Mouse (Mus musculus) myocyte (in vitro differentiated cells): ENCODE results near the gene Med17. TPM values are rescaled to one million over a fixed set of nuclear protein-coding genes. Genes with fewer than 3 reads are reported as not detected.
A peak's percentile ranks its signal among the peaks of the same experiment; 100 is the strongest.

Experiments used
- H3K27me3 ChIP-seq: one replicate; pipeline ENCODE4 v1.6.1; 2011; ENCODE audit not compliant: control insufficient read depth, insufficient read depth, insufficient read length
- H3K36me3 ChIP-seq: one replicate; pipeline ENCODE4 v1.6.1; 2011; ENCODE audit not compliant: control insufficient read depth, insufficient read depth
- H3K4me2 ChIP-seq: one replicate; pipeline ENCODE4 v1.6.1; 2011; ENCODE audit warnings: low read depth, control low read depth
- H3K4me3 ChIP-seq: one replicate; pipeline ENCODE4 v1.5.1; 2011; ENCODE audit warnings: mild to moderate bottlenecking, control low read depth, moderate library complexity
- H3K79me2 ChIP-seq: one replicate; pipeline ENCODE4 v1.6.1; 2011; ENCODE audit not compliant: control insufficient read depth, insufficient read depth
- H3ac ChIP-seq: one replicate; pipeline ENCODE4 v1.6.1; 2011; ENCODE audit not compliant: control insufficient read depth, insufficient read length
- CEBPB ChIP-seq: IDR thresholded peaks from 2 replicates; pipeline ENCODE4 v1.6.1; 2011; ENCODE audit warnings: mild to moderate bottlenecking, moderate library complexity; ENCODE audit not compliant: poor library complexity, insufficient read depth, severe bottlenecking
- E2F4 ChIP-seq: IDR thresholded peaks from one replicate; pipeline ENCODE4 v1.6.1; 2011; ENCODE audit warnings: mild to moderate bottlenecking, control low read depth, moderate library complexity; ENCODE audit not compliant: insufficient read depth
- MAX ChIP-seq: IDR thresholded peaks from one replicate; pipeline ENCODE4 v1.6.1; 2011; ENCODE audit warnings: low read depth, mild to moderate bottlenecking, control low read depth
- MYOD1 ChIP-seq, 3 experiments: IDR thresholded peaks; one replicate each; pipeline ENCODE4 v1.6.1; 2011; ENCODE audit warnings: control low read depth in 2 of 3, low read depth in 2 of 3, mild to moderate bottlenecking in 2 of 3, moderate library complexity in 1 of 3; ENCODE audit not compliant: insufficient read length in 2 of 3, control insufficient read depth in 1 of 3
- MYOG ChIP-seq, 3 experiments: IDR thresholded peaks; one replicate each; pipeline ENCODE4 v1.6.1; 2011; ENCODE audit warnings: control low read depth in 2 of 3, low read depth in 2 of 3, mild to moderate bottlenecking in 2 of 3; ENCODE audit not compliant: insufficient read length in 2 of 3, control insufficient read depth in 1 of 3, insufficient read depth in 1 of 3
- POLR2A ChIP-seq: IDR thresholded peaks from one replicate; pipeline ENCODE4 v1.6.1; 2011; ENCODE audit warnings: low read depth, mild to moderate bottlenecking, control low read depth, moderate library complexity; ENCODE audit not compliant: insufficient read length
- POLR2AphosphoS2 ChIP-seq: IDR thresholded peaks from one replicate; pipeline ENCODE4 v1.6.1; 2011; ENCODE audit warnings: low read depth, control low read depth; ENCODE audit not compliant: insufficient read length
- REST ChIP-seq: IDR thresholded peaks from one replicate; pipeline ENCODE4 v1.6.1; 2011; ENCODE audit warnings: mild to moderate bottlenecking, control low read depth, moderate library complexity; ENCODE audit not compliant: insufficient read depth, insufficient read length
- SRF ChIP-seq: IDR thresholded peaks from one replicate; pipeline ENCODE4 v1.6.1; 2011; ENCODE audit warnings: low read depth; ENCODE audit not compliant: control insufficient read depth, insufficient read length
- TCF12 ChIP-seq: IDR thresholded peaks from one replicate; pipeline ENCODE4 v1.6.1; 2011; ENCODE audit warnings: mild to moderate bottlenecking, control low read depth; ENCODE audit not compliant: poor library complexity, insufficient read depth, severe bottlenecking
- TCF3 ChIP-seq: IDR thresholded peaks from one replicate; pipeline ENCODE4 v1.6.1; 2011; ENCODE audit warnings: low read depth, control low read depth; ENCODE audit not compliant: insufficient read length
- USF1 ChIP-seq: IDR thresholded peaks from one replicate; pipeline ENCODE4 v1.6.1; 2011; ENCODE audit warnings: low read depth, mild to moderate bottlenecking, control low read depth, moderate library complexity
- polyA plus RNA-seq: library from polyadenylated mRNA; unstranded; fragments of >200 nt; fragmentation: generic; extraction: Trizol; gene quantifications from one replicate; pipeline ENCODE4 v1.2.1, GENCODE M21; 2012; ENCODE audit warnings: missing spikeins

Med17 gene
- polyA plus RNA-seq, 1 experiment, result 25.2 TPM

DNA sequence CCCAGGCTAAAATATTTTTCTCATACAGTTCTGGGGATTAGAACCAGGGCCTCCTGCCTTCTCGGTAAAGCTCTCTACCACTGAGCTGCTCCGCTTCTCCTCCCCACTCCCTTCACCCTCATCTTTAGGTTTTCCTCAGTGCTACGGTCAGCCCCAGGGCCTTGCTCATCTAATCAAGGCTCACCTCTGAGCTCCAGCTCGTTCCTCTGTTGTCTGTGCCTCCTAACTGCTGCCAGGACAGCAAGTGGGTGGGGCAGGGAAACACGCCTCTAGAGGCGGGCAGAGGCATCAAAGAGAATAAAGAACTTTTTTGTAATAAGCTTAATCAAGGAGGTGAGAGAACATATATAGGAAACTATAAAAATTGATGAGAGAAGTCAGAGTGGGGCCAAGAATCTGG, 8.1 kb upstream of the Med17 start:
- Histone ChIP-seq H3ac (no peak overlapping the region), H3K4me3 (no peak overlapping the region), H3K36me3 (no peaks in the 10 kb centered on the region), H3K27me3 (no peaks in the 10 kb centered on the region), H3K79me2 (no peaks in the 10 kb centered on the region), H3K4me2 (no peak overlapping the region)
- TF ChIP-seq POLR2A, result no peak
- no peak for TF ChIP-seq CEBPB
- no peak for TF ChIP-seq SRF
- no peak for TF ChIP-seq USF1
- TF ChIP-seq TCF3, result no peak
- no peak for TF ChIP-seq TCF12
- no peak for TF ChIP-seq MAX
- TF ChIP-seq MYOD1 (IDR thresholded peaks at IDR 0.05; ENCODE audit: control insufficient read depth in 1 of 3, insufficient read length in 2 of 3, low read depth in 2 of 3), result no peak
- TF ChIP-seq E2F4, result no peak
- TF ChIP-seq REST, result no peak
- TF ChIP-seq POLR2AphosphoS2, result no peak
- TF ChIP-seq MYOG (IDR thresholded peaks at IDR 0.05; ENCODE audit: control insufficient read depth in 1 of 3, insufficient read depth in 1 of 3, insufficient read length in 2 of 3, low read depth in 2 of 3), result no peak

DNA sequence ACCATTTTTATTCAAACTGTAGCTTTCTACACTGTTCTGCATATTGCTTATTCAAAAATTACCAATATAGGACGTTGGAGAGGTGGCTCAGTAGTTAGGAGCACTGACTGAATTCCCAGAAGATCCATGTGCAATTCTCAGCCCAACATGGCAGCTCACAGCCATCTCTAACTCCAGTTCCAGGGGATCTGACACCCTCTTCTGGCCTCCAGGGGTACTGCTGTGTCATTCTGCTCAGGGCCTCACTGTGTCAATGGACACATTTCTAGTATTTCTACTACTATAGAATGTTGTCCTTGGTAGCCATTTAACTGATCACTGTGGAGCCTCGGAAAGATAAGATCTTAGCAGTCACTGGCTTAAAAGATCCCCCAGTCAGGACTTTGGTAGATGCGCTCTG, 5.7 kb upstream of the Med17 start:
- Histone ChIP-seq H3K4me2 (no peak overlapping the region), H3ac (no peak overlapping the region), H3K4me3 (no peak overlapping the region), H3K79me2 (no peaks in the 10 kb centered on the region), H3K27me3 (no peaks in the 10 kb centered on the region), H3K36me3 (no peaks in the 10 kb centered on the region)
- TF ChIP-seq CEBPB (no peak), POLR2AphosphoS2 (no peak), USF1 (no peak), SRF (no peak)

DNA sequence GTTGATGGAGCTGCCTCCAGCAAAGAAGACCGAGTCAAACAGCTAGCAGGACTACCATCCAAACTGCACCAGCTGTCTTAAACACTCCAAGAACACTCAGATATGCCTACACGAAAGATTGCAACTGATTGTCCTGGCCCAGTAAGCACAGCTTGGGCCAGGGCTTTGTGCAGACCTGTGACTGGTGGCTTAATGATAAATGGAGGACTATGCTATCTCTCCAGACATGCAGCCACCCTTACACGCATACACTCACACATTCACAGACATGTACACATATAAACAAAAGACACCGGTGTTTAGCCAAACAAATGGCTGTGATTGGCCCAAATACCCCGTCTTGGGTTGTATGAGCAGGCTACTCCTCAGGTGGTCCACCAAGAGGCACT, 754 bp upstream of the Med17 start:
- Histone ChIP-seq H3K79me2 (peaks cover 19% of the 10 kb centered on the region), H3K27me3 (no peaks in the 10 kb centered on the region), H3K4me2 (peak overlapping the region; percentile 95), H3K36me3 (peaks cover 2% of the 10 kb centered on the region), H3K4me3 (peak overlapping the region; percentile 60), H3ac (no peak overlapping the region)
- TF ChIP-seq REST (no peak), USF1 (no peak), POLR2A (no peak), E2F4 (no peak), MYOG (IDR thresholded peaks at IDR 0.05; ENCODE audit: control insufficient read depth in 1 of 3, insufficient read depth in 1 of 3, insufficient read length in 2 of 3, low read depth in 2 of 3) (no peak)

DNA sequence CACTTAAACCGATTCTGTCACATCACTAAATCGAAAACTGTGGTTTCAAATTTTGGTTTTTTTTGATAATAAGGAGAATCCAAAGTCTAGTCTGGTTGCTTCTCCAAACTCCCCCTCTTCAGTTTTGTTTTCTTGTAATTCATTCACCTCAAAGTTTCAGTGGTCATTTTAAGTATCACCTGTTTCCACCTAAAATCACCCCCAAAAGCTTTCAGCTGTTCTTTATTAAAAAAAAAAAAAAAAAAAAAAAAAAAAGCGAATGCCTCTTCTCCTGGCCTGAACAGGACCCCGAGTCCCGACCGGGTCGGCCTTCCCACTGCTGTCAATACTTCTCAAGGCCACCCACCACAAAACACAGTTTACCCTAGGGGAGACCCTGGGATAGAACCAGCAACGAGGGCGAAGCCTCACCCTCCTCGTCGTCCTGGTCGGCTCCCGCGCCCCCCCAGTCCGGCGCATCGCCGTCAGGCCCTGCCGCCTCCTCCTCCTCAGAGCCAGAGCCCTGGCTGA, 537 bp downstream of the Med17 start:
- H3K36me3 ChIP-seq, result peaks cover 14% of the 10 kb centered on the region
- TF ChIP-seq MYOD1 (IDR thresholded peaks at IDR 0.05; ENCODE audit: control insufficient read depth in 1 of 3, insufficient read length in 2 of 3, low read depth in 2 of 3) (no peak), REST (no peak), POLR2AphosphoS2 (no peak), E2F4 (no peak), POLR2A (no peak), TCF12 (no peak), USF1 (no peak), MYOG (IDR thresholded peaks at IDR 0.05; ENCODE audit: control insufficient read depth in 1 of 3, insufficient read depth in 1 of 3, insufficient read length in 2 of 3, low read depth in 2 of 3) (no peak), MAX (no peak), TCF3 (no peak), SRF (no peak)
- H3K27me3 ChIP-seq, result no peaks in the 10 kb centered on the region
- peaks cover 19% of the 10 kb centered on the region for H3K79me2 ChIP-seq
- peak overlapping the region; percentile 63 for H3K4me2 ChIP-seq
- peak overlapping the region; percentile 90 for H3ac ChIP-seq
- peak overlapping the region; percentile 60 for H3K4me3 ChIP-seq

DNA sequence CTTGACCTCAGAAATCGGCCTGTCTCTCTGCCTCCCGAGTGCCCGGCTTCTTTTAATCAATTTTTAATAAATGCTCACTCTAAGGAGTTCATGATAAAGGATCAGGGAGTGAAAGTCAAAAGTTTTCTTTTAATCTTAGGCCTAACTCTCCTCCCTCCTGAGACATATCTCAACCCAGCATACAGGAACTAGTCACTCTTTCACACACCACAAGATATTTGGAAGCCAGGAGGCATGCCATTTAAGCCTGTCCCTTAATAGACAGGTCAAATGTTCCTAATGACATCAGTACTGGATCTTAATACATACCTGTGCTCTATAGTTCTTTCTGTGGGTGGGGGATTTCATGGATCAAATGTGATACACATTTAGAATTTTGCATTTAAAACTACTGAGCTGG, 1.4 kb downstream of the Med17 start:
- peak overlapping the region; percentile 63 for H3K4me2 ChIP-seq
- H3K4me3 ChIP-seq, result peak overlapping the region; percentile 60
- no peak overlapping the region for H3ac ChIP-seq
- no peaks in the 10 kb centered on the region for H3K27me3 ChIP-seq
- TF ChIP-seq MYOD1 (IDR thresholded peaks at IDR 0.05; ENCODE audit: control insufficient read depth in 1 of 3, insufficient read length in 2 of 3, low read depth in 2 of 3), result no peak
- no peak for TF ChIP-seq SRF
- no peak for TF ChIP-seq MYOG (IDR thresholded peaks at IDR 0.05; ENCODE audit: control insufficient read depth in 1 of 3, insufficient read depth in 1 of 3, insufficient read length in 2 of 3, low read depth in 2 of 3)
- H3K79me2 ChIP-seq, result peaks cover 19% of the 10 kb centered on the region
- H3K36me3 ChIP-seq, result peaks cover 23% of the 10 kb centered on the region
